Mouse (Mus musculus): Measurements from ENCODE around the gene Inhbc. TPM values are rescaled to one million over a fixed set of nuclear protein-coding genes. Genes with fewer than 3 reads are reported as not detected.

Gene Inhbc
- polyA plus RNA-seq (2015; fragmentation: Nextera tagmentation; extraction: Ambion mirVana): 0.15 TPM in 1 of 2 replicates, not detected in the other

DNA sequence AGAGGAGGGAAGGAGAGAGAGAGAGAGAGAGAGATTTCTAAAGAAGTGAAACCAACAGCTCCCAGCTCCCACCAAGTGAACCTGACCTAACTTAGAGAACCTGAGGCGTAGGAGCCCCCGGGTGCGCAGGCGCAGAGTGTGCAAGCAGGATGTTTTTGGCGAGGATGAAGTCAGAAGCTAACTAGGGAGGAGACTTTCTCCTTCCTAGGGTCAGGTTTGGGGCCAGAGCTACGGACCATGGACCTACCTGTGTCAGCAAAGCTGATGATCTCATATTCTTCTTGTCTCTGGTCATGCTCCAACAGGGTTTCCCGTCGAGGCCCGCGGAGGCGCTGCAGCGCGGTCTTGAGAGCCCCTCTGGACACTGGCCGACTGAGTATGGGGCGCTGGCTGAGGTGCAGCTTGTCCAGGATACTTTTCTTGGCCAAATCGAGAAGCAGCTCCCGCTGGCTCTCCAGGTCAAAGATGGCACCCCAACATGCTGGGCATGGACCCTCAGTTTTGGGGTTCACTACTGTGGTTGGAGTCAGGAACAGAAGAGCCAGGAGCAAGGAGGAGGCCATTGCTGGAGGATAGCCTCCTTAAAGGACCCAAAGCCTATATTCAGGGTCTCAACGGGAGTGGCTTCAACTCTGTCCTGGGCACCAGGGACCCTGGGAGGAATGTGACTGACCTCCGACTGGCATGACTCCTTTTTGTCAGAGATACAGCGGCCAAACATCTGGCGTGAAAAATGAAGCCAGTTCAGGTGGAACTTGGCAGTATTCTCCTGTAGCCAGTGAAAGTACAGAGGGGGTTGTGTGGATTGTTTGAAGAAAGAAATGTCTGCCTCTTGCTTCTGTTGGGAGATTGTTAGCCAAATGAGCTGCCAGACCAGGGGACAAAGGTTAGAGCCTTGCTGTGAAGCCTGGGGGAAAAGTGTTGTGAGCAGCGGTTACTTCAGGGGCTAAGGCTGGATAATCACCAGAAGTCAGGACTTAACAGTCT, at the start of gene Inhbc:
Gene Inhbc, minus strand, starts transcription at position 598 of the 987 bp plus-strand sequence.
- TF ChIP-seq EP300 (optimal IDR thresholded peaks at IDR 0.05) (no peak), CTCF (IDR thresholded peaks at IDR 0.05; ENCODE audit: low read depth) (no peak)

DNA sequence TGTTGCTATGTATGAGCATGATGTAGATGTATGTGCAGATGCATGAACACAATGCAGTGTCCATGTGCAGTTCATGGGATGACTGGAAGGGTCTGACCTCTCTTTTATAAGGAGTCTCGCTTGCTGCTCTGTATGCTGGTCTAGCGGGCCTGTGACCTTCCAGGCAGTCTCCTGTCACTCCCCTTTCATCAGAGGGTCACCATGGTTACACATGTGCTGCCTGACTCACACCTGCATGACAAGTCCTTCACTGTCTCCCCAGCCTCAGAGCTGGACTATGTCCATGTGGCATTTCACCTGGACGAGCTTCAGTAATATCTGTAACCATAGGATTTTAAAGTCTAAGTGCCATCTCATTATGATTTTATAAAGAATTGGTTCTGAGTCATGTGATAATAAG, 43.9 kb upstream of the Inhbc start:
- Histone ChIP-seq H3K27ac (replicated peaks) (no peak overlapping the region), H3K9ac (ENCODE audit: low read length) (no peak overlapping the region), H3K4me3 (ENCODE audit: low read depth, low read length) (no peak overlapping the region), H3K4me1 (replicated peaks; ENCODE audit: control insufficient read depth, insufficient read depth) (no peaks in the 10 kb centered on the region), H3K27me3 (ENCODE audit: control insufficient read depth, insufficient read depth, low read length) (no peaks in the 10 kb centered on the region), H3K9me3 (ENCODE audit: control insufficient read depth, low read length) (no peaks in the 10 kb centered on the region), H3K36me3 (ENCODE audit: control insufficient read depth, insufficient read depth, low read length) (0 out of 2 replicates have a peak, but pooled peaks cover 4% of the 10 kb centered on the region), H3K4me2 (replicated peaks; ENCODE audit: low read depth) (no peak overlapping the region)
- 73% methylated on average over 3 of the region's 3 CpGs for WGBS
- DNase-seq (ENCODE audit: low spot score): no peak
- TF ChIP-seq CTCF (IDR thresholded peaks at IDR 0.05; ENCODE audit: low read depth) (no peak), EP300 (optimal IDR thresholded peaks at IDR 0.05) (no peak)
- ATAC-seq (ENCODE audit: low FRiP score, low TSS enrichment): peak; percentile 63; the same call in 1 of the 2 replicates

More for the DNA sequence above, at the start of gene Inhbc:
- 70% methylated on average over 22 of the region's 22 CpGs for WGBS
- ATAC-seq (ENCODE audit: low FRiP score, low TSS enrichment) (no peak), DNase-seq (ENCODE audit: low spot score) (no peak)
- no peak within 1 kb of the TSS for H3K4me2 ChIP-seq (replicated peaks; ENCODE audit: low read depth)
- H3K36me3 ChIP-seq (ENCODE audit: control insufficient read depth, insufficient read depth, low read length): no peaks in the 10 kb centered on the region
- no peak within 1 kb of the TSS for H3K9ac ChIP-seq (ENCODE audit: low read length)
- no peak within 1 kb of the TSS for H3K27ac ChIP-seq (replicated peaks)
- no peaks in the 10 kb centered on the region for H3K9me3 ChIP-seq (ENCODE audit: control insufficient read depth, low read length)
- no peaks in the 10 kb centered on the region for H3K4me1 ChIP-seq (replicated peaks; ENCODE audit: control insufficient read depth, insufficient read depth)
- H3K27me3 ChIP-seq (ENCODE audit: control insufficient read depth, insufficient read depth, low read length): no peaks in the 10 kb centered on the region
- no peak within 1 kb of the TSS for H3K4me3 ChIP-seq (ENCODE audit: low read depth, low read length)

DNA sequence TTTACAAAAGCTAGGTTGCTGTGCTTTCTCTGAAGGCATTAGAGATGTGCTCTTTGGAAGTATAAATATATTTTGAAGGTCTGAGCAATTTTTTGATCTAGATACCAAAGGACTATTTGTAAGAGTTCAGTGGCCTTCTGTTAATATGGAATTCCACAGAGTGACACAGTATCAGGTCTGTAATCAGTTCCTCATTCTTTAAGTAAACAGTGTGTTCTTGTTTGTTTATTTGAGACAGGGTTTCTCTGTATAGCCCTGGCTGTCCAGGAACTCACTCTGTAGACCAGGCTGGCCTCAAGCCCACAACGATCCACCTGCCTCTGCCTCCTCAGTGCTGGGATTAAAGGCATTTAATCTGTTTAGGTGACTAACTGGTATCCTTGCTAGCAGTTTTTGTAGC, 43.4 kb upstream of the Inhbc start:
- no peak overlapping the region for H3K4me2 ChIP-seq (replicated peaks; ENCODE audit: low read depth)
- DNase-seq (ENCODE audit: low spot score): no peak
- ATAC-seq (ENCODE audit: low FRiP score, low TSS enrichment): no peak
- TF ChIP-seq CTCF (IDR thresholded peaks at IDR 0.05; ENCODE audit: low read depth) (no peak), EP300 (optimal IDR thresholded peaks at IDR 0.05) (no peak)
- H3K9me3 ChIP-seq (ENCODE audit: control insufficient read depth, low read length): no peaks in the 10 kb centered on the region
- H3K27me3 ChIP-seq (ENCODE audit: control insufficient read depth, insufficient read depth, low read length): no peaks in the 10 kb centered on the region
- H3K4me3 ChIP-seq (ENCODE audit: low read depth, low read length): no peak overlapping the region
- no peaks in the 10 kb centered on the region for H3K4me1 ChIP-seq (replicated peaks; ENCODE audit: control insufficient read depth, insufficient read depth)
- H3K27ac ChIP-seq (replicated peaks): no peak overlapping the region
- no peak overlapping the region for H3K9ac ChIP-seq (ENCODE audit: low read length)
- WGBS: 35% methylated on average over 1 of the region's 1 CpGs
- 0 out of 2 replicates have a peak, but pooled peaks cover 4% of the 10 kb centered on the region for H3K36me3 ChIP-seq (ENCODE audit: control insufficient read depth, insufficient read depth, low read length)

DNA sequence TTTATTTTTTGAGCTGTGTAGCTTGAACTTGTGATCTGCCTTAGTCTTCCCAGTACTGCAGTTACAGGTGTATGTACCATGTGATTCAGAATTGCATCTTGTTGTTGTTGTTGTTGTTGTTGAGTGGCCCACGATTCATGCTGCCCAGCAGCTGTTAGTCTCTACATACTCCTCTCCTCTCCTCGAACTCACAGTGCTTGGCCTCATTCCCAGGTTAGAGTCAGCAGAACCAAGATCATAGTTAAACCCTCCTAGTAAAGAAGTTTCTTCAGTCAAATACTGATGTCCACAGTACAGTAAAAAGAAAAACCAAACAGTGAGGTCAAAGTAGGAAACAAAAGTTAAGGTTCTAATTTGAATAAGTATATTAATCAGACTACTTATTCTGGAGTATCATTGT, 42.5 kb upstream of the Inhbc start:
- H3K4me2 ChIP-seq (replicated peaks; ENCODE audit: low read depth): no peak overlapping the region
- H3K27me3 ChIP-seq (ENCODE audit: control insufficient read depth, insufficient read depth, low read length): no peaks in the 10 kb centered on the region
- ATAC-seq (ENCODE audit: low FRiP score, low TSS enrichment) (no peak), DNase-seq (ENCODE audit: low spot score) (no peak)
- no peak overlapping the region for H3K27ac ChIP-seq (replicated peaks)
- H3K4me3 ChIP-seq (ENCODE audit: low read depth, low read length): no peak overlapping the region
- no peak overlapping the region for H3K9ac ChIP-seq (ENCODE audit: low read length)
- H3K9me3 ChIP-seq (ENCODE audit: control insufficient read depth, low read length): no peaks in the 10 kb centered on the region
- H3K36me3 ChIP-seq (ENCODE audit: control insufficient read depth, insufficient read depth, low read length): 0 out of 2 replicates have a peak, but pooled peaks cover 4% of the 10 kb centered on the region
- no peaks in the 10 kb centered on the region for H3K4me1 ChIP-seq (replicated peaks; ENCODE audit: control insufficient read depth, insufficient read depth)
- WGBS: 54% methylated on average over 2 of the region's 2 CpGs
- TF ChIP-seq EP300 (optimal IDR thresholded peaks at IDR 0.05) (no peak), CTCF (IDR thresholded peaks at IDR 0.05; ENCODE audit: low read depth) (no peak)

DNA sequence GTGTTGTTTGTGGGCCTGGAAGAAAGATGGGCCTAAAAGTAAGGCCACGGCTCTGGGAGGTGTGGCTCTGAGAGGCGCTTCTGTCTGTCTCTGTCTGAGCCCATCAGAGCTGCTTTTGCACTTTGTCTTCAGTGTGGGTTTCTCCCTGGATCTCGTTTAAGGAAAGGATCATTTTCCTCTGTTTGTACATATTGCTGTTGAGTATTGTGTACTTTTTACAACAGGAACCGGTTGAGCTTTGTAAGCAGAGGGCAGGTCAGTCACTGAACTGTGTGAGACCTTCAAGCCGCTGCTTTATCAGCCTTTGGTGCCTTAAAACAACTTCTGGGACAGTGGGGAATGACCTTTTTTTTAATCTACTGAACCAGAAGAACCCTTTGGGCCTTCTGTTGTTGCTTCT, 41.9 kb upstream of the Inhbc start:
- H3K4me1 ChIP-seq (replicated peaks; ENCODE audit: control insufficient read depth, insufficient read depth): no peaks in the 10 kb centered on the region
- H3K9ac ChIP-seq (ENCODE audit: low read length): no peak overlapping the region
- no peak for DNase-seq (ENCODE audit: low spot score)
- no peak for TF ChIP-seq EP300 (optimal IDR thresholded peaks at IDR 0.05)
- ATAC-seq (ENCODE audit: low FRiP score, low TSS enrichment): no peak
- no peak overlapping the region for H3K4me2 ChIP-seq (replicated peaks; ENCODE audit: low read depth)
- 37% methylated on average over 5 of the region's 5 CpGs for WGBS
- H3K27me3 ChIP-seq (ENCODE audit: control insufficient read depth, insufficient read depth, low read length): no peaks in the 10 kb centered on the region
- H3K27ac ChIP-seq (replicated peaks): no peak overlapping the region
- H3K9me3 ChIP-seq (ENCODE audit: control insufficient read depth, low read length): no peaks in the 10 kb centered on the region
- no peak overlapping the region for H3K4me3 ChIP-seq (ENCODE audit: low read depth, low read length)
- H3K36me3 ChIP-seq (ENCODE audit: control insufficient read depth, insufficient read depth, low read length): 0 out of 2 replicates have a peak, but pooled peaks cover 4% of the 10 kb centered on the region

DNA sequence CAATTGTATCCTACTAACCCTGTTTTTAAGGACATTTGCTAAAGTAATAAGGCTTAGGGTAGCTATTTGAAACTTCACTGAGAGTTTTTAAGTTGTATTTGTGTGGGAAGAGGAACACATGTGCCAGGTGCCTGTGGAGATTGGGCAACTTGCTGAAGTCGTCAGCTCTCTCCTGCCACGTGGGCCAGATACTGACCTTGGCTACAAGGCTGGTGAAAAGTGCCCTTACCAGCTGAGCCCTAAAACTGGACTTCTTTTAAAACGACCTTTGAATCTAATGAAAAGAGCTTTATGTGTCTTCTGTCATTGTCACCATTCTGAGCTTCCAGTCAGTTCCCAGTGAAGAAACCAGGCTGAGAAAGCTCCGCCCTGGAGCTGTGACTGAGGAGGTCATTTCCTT, 37.2 kb upstream of the Inhbc start:
- DNase-seq (ENCODE audit: low spot score) (no peak), ATAC-seq (ENCODE audit: low FRiP score, low TSS enrichment) (no peak)
- Histone ChIP-seq H3K9ac (ENCODE audit: low read length) (no peak overlapping the region), H3K36me3 (ENCODE audit: control insufficient read depth, insufficient read depth, low read length) (peaks cover 3% of the 10 kb centered on the region; the same call in 1 of the 2 replicates), H3K9me3 (ENCODE audit: control insufficient read depth, low read length) (no peaks in the 10 kb centered on the region), H3K4me3 (ENCODE audit: low read depth, low read length) (no peak overlapping the region), H3K27me3 (ENCODE audit: control insufficient read depth, insufficient read depth, low read length) (no peaks in the 10 kb centered on the region), H3K4me1 (replicated peaks; ENCODE audit: control insufficient read depth, insufficient read depth) (no peaks in the 10 kb centered on the region), H3K4me2 (replicated peaks; ENCODE audit: low read depth) (no peak overlapping the region), H3K27ac (replicated peaks) (no peak overlapping the region)
- TF ChIP-seq EP300 (optimal IDR thresholded peaks at IDR 0.05) (no peak), CTCF (IDR thresholded peaks at IDR 0.05; ENCODE audit: low read depth) (no peak)
- WGBS: 58% methylated on average over 4 of the region's 4 CpGs
